Mouse (Mus musculus): ENCODE data around the gene Sult5a1. TPM values are rescaled to one million over a fixed set of nuclear protein-coding genes. Genes with fewer than 3 reads are reported as not detected.

Sult5a1 gene
- polyA plus RNA-seq, 1 experiment from 2014 or later: 41.0 TPM

DNA sequence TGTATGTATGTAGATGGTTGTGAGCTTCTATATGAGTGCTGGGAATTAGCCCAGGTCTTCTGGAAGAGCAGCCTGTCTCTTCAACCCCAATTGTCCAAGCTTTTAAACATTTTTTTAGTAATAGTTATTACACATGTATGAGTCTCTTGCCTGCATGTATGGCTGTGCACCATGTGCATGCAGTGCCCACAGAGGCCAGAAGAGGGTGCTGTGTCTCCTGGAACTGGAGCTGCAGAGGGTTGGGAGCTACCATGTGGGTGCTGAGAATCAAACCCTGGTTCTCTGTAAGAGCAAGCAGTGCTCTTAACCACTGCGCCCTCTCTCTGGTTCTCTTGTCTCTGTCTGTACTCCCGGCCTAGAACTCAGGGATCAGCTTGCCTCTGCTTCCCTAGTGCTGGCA is 25.2 kb downstream of the Sult5a1 start:
- Histone ChIP-seq H3K27me3 (no peaks in the 10 kb centered on the region), H3K36me3 (no peaks in the 10 kb centered on the region), H3K27ac (no peak overlapping the region), H3K4me3 (no peak overlapping the region), H3K9ac (no peak overlapping the region), H3K4me1 (peaks cover 24% of the 10 kb centered on the region), H3K4me2 (no peak overlapping the region), H3K9me3 (no peaks in the 10 kb centered on the region)
- ATAC-seq (ENCODE audit: insufficient number of reproducible peaks, low FRiP score, low TSS enrichment, low read depth): no peak
- 98% methylated on average over 2 of the region's 2 CpGs for WGBS

GRCm38 (mm10) chr8:123131041-123131440 is 27.1 kb downstream of the Sult5a1 start:
- ATAC-seq (ENCODE audit: insufficient number of reproducible peaks, low FRiP score, low TSS enrichment, low read depth): no peak
- Histone ChIP-seq H3K27ac (no peak overlapping the region; the same call in 1 of the 2 replicates), H3K4me2 (no peak overlapping the region), H3K4me3 (no peak overlapping the region), H3K4me1 (peaks cover 16% of the 10 kb centered on the region), H3K9me3 (no peaks in the 10 kb centered on the region), H3K27me3 (peaks cover 2% of the 10 kb centered on the region; the same call in 1 of the 2 replicates), H3K36me3 (no peaks in the 10 kb centered on the region), H3K9ac (no peak overlapping the region)
- 55% methylated on average over 9 of the region's 9 CpGs for WGBS

GRCm38 (mm10) chr8:123126193-123126816 is 31.8 kb downstream of the Sult5a1 start:
- H3K27me3 ChIP-seq: peaks cover 7% of the 10 kb centered on the region; the same call in 1 of the 2 replicates
- H3K4me2 ChIP-seq: no peak overlapping the region

DNA sequence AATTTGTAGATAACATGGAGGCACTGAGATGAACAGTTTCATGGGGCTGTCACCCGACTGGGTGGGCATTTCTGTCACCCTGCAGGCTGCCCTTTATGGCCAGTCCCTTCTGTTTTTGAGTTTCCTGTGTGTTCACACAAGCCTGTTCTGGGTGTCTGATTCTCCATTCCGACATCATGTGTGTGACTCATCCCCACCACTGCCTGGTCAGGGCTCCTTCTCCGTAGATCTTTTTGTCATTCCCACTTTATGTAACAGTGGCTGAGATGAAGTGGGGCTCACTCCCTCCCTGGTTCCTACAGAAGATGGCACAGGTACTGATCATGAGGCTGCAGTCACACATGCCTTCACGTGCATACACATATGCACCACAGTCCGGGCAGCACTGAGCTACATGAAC is 35.4 kb downstream of the Sult5a1 start:
- Histone ChIP-seq H3K27me3 (peaks cover 24% of the 10 kb centered on the region), H3K9ac (no peak overlapping the region)
- ATAC-seq (ENCODE audit: insufficient number of reproducible peaks, low FRiP score, low TSS enrichment, low read depth): no peak

More at GRCm38 (mm10) chr8:123126193-123126816, 31.8 kb downstream of the Sult5a1 start:
- no peak overlapping the region for H3K27ac ChIP-seq
- whole genome bisulfite sequencing: 10% methylated on average over 19 of the region's 19 CpGs
- peaks cover 17% of the 10 kb centered on the region for H3K4me1 ChIP-seq
- H3K4me3 ChIP-seq: no peak overlapping the region
- ATAC-seq (ENCODE audit: insufficient number of reproducible peaks, low FRiP score, low TSS enrichment, low read depth): no peak
- no peak overlapping the region for H3K9ac ChIP-seq
- no peaks in the 10 kb centered on the region for H3K36me3 ChIP-seq
- no peaks in the 10 kb centered on the region for H3K9me3 ChIP-seq

DNA sequence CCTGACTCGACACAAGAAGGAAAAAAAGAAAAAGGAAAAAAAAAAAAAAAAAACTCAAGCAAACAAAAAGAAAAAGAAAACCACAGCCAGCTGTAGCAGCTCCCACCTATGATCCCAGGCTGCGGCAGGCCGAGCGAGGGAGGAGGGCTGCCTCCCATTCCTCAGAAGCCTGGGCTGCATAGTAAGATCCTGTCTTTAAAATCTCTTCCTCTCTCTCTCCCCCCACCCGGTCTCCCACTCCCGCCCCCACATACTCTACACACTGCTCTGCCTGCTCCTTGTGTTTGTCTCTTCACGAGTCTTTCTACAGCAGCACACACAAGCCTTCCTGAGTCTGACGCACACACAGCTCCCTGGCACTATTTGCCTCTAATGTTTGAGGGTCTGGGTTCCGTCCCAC is 36.1 kb downstream of the Sult5a1 start:
- Histone ChIP-seq H3K4me2 (no peak overlapping the region), H3K9me3 (no peaks in the 10 kb centered on the region), H3K27me3 (peaks cover 29% of the 10 kb centered on the region), H3K36me3 (no peaks in the 10 kb centered on the region), H3K4me1 (peaks cover 25% of the 10 kb centered on the region), H3K27ac (no peak overlapping the region), H3K4me3 (no peak overlapping the region), H3K9ac (no peak overlapping the region)
- no peak for ATAC-seq (ENCODE audit: insufficient number of reproducible peaks, low FRiP score, low TSS enrichment, low read depth)
- 52% methylated on average over 9 of the region's 9 CpGs for WGBS

More for the DNA sequence above, 35.4 kb downstream of the Sult5a1 start:
- WGBS: 74% methylated on average over 5 of the region's 5 CpGs
- H3K9me3 ChIP-seq: no peaks in the 10 kb centered on the region
- H3K27ac ChIP-seq: no peak overlapping the region
- no peak overlapping the region for H3K4me2 ChIP-seq
- peaks cover 19% of the 10 kb centered on the region for H3K4me1 ChIP-seq
- no peak overlapping the region for H3K4me3 ChIP-seq
- H3K36me3 ChIP-seq: no peaks in the 10 kb centered on the region

DNA sequence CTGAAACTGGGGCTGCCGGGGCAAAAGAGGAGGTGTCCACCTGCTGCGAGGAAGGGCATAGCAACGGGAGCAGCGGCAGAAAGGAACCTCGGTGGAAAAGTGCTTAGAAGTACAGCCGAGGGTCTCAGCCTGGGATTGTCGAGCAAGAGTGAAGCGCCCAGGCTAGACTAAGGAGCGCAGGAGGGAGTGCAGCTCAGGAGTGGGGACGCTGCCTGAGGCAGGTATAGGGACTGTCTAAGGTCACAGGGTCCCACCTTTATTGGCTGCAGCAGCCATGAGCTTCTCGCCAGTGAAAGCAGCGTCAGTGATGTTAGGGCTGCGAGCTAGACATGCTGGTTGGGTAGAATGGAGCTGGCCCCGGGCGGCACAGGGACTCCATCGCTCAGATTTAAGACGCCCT is 40.4 kb downstream of the Sult5a1 start:
- H3K4me3 ChIP-seq: peak overlapping the region; percentile 45
- H3K27ac ChIP-seq: no peak overlapping the region
- no peak overlapping the region for H3K9ac ChIP-seq
- no peaks in the 10 kb centered on the region for H3K36me3 ChIP-seq
- H3K9me3 ChIP-seq: no peaks in the 10 kb centered on the region
- 4% methylated on average over 17 of the region's 17 CpGs for WGBS
- peaks cover 39% of the 10 kb centered on the region for H3K27me3 ChIP-seq
- no peak for ATAC-seq (ENCODE audit: insufficient number of reproducible peaks, low FRiP score, low TSS enrichment, low read depth)
- H3K4me2 ChIP-seq: peak overlapping the region; percentile 91
- peaks cover 18% of the 10 kb centered on the region for H3K4me1 ChIP-seq

DNA sequence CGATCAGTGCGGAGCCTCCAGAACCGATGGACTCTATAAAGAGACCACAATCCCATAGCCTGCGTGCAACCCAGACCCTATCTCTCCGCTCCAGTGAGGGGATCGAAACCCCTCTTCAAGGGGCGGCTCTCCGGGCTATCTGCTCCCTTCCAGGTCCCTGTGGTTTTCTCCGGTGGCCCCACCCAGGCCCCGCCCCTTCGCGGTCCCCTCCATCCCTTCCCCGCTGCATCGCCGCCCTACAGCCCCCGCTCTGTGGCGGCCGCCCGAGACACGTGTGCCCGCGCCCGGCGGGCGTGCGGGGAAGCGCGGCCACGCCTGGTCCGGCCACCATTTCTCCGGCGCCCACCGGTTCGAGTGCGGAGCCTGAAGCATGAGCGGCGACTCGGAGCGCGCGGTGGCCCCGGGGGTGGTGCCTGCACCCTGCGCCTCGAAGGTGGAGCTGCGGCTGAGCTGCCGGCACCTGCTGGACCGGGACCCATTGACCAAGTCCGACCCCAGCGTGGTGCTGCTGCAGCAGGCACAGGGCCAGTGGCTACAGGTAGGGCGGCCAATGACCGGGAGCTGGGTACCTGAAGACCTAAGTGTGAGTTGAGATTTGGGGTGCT is 40.9 kb downstream of the Sult5a1 start, which contains the start of gene Cpne7:
Gene Cpne7, plus strand, starts transcription at position 248 of the 605 bp plus-strand sequence.
- Histone ChIP-seq H3K4me3 (peak within 1 kb of the TSS; percentile 45), H3K27ac (no peak within 1 kb of the TSS), H3K27me3 (peaks cover 39% of the 10 kb centered on the region), H3K4me2 (peak within 1 kb of the TSS; percentile 91), H3K9ac (0 out of 2 replicates have a peak within 1 kb of the TSS, but pooled peaks have one; percentile 31), H3K9me3 (no peaks in the 10 kb centered on the region), H3K4me1 (peaks cover 18% of the 10 kb centered on the region), H3K36me3 (no peaks in the 10 kb centered on the region)
- WGBS: under 1% methylated on average over 50 of the region's 51 CpGs
- 0 out of 2 replicates have a peak, but pooled peaks have one; percentile 36 for ATAC-seq (ENCODE audit: insufficient number of reproducible peaks, low FRiP score, low TSS enrichment, low read depth)

DNA sequence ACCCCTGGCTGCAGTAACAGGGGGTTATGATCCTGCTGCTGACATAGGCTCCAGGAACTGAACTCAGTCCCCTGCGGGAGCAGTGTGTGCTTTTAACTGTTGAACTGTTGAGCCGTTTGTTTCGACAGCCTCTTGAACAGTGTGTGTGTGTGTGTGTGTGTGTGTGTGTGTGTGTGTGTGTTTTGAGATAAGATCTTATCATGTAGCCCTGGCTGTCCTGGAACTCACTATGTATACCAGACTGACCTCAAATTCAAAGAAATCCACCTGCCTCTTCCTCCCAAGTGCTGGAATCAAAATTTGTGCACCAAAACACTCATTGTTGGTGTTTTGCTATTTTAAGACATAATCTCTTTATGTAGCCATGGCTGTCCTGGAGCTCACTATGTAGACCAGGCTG is 43.5 kb downstream of the Sult5a1 start:
- no peak for ATAC-seq (ENCODE audit: insufficient number of reproducible peaks, low FRiP score, low TSS enrichment, low read depth)
- Histone ChIP-seq H3K4me1 (peaks cover 18% of the 10 kb centered on the region), H3K27me3 (peaks cover 39% of the 10 kb centered on the region), H3K4me2 (no peak overlapping the region), H3K9ac (no peak overlapping the region), H3K36me3 (no peaks in the 10 kb centered on the region), H3K27ac (no peak overlapping the region), H3K9me3 (no peaks in the 10 kb centered on the region), H3K4me3 (no peak overlapping the region)
- 62% methylated on average over 3 of the region's 3 CpGs for WGBS

- Histone ChIP-seq H3K27ac (no peak overlapping the region), H3K9me3 (no peaks in the 10 kb centered on the region), H3K36me3 (no peaks in the 10 kb centered on the region), H3K27me3 (peaks cover 35% of the 10 kb centered on the region), H3K9ac (no peak overlapping the region), H3K4me2 (no peak overlapping the region), H3K4me3 (no peak overlapping the region), H3K4me1 (peaks cover 18% of the 10 kb centered on the region)
- WGBS: 50% methylated on average over 2 of the region's 2 CpGs
- ATAC-seq (ENCODE audit: insufficient number of reproducible peaks, low FRiP score, low TSS enrichment, low read depth): no peak
Measured at GRCm38 (mm10) chr8:123113908-123114469, 44.1 kb downstream of the Sult5a1 start.

DNA sequence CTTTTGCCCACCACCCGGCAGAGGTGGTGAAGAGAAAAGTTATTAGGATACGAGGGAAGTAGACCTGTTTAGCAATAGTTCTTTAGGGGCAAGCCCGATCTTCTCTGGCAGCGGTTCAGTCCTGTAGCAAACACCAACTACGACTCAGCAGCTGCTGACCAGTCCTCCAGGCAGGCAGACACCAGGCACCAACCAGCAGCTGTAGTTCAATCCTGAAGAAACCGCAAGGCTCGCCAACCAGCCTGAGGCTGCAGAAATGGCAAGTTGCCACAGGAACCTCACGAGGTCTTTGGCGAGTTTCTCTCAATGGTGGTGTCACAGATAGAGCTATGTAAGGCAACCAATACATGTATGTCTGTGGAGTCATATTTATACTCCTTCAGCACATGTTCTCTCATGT is 45.2 kb downstream of the Sult5a1 start:
- Histone ChIP-seq H3K4me2 (no peak overlapping the region), H3K9me3 (no peaks in the 10 kb centered on the region), H3K4me3 (no peak overlapping the region), H3K27ac (no peak overlapping the region), H3K36me3 (no peaks in the 10 kb centered on the region), H3K4me1 (peaks cover 15% of the 10 kb centered on the region), H3K9ac (no peak overlapping the region), H3K27me3 (peaks cover 24% of the 10 kb centered on the region)
- ATAC-seq (ENCODE audit: insufficient number of reproducible peaks, low FRiP score, low TSS enrichment, low read depth): no peak
- 63% methylated on average over 9 of the region's 9 CpGs for WGBS

DNA sequence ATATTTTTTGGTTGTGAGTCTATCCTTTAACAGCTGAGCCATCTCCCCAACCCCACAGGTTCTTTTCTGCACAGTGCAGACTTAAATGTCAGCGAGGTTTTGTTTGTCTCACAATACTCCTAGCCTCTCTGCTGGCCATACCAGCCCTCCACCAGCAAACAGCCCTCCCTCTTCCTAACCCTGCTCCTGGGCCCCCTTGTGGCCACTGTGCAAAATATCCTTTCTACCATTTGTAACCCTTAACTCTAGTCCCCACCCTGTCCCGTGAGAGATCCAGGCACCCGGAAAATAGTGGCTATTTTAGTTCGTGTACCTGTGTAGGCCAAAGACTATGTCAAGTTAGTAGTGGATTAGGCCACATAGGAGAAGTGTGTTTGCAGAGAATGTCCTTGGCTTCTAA is 47.5 kb downstream of the Sult5a1 start:
- H3K4me2 ChIP-seq: no peak overlapping the region
- no peak overlapping the region for H3K4me3 ChIP-seq
- H3K27ac ChIP-seq: no peak overlapping the region
- H3K9ac ChIP-seq: no peak overlapping the region
- H3K9me3 ChIP-seq: no peaks in the 10 kb centered on the region
- WGBS: 10% methylated on average over 4 of the region's 4 CpGs
- peak; percentile 35; the same call in 1 of the 2 replicates for ATAC-seq (ENCODE audit: insufficient number of reproducible peaks, low FRiP score, low TSS enrichment, low read depth)
- peaks cover 2% of the 10 kb centered on the region for H3K36me3 ChIP-seq
- peaks cover 2% of the 10 kb centered on the region for H3K27me3 ChIP-seq
- no peaks in the 10 kb centered on the region for H3K4me1 ChIP-seq

- H3K4me2 ChIP-seq: no peak overlapping the region
- WGBS: 82% methylated on average over 5 of the region's 5 CpGs
- H3K27ac ChIP-seq: no peak overlapping the region
- H3K9ac ChIP-seq: no peak overlapping the region
- no peak overlapping the region for H3K4me3 ChIP-seq
- no peak for ATAC-seq (ENCODE audit: insufficient number of reproducible peaks, low FRiP score, low TSS enrichment, low read depth)
- H3K4me1 ChIP-seq: peaks cover 5% of the 10 kb centered on the region
- H3K27me3 ChIP-seq: no peaks in the 10 kb centered on the region
- peaks cover 19% of the 10 kb centered on the region for H3K36me3 ChIP-seq
- H3K9me3 ChIP-seq: no peaks in the 10 kb centered on the region
Measured at GRCm38 (mm10) chr8:123108953-123109352, 49.2 kb downstream of the Sult5a1 start.

Measured in limb, embryonic 15.5 days (tissue).